In the genomic region with DNA sequence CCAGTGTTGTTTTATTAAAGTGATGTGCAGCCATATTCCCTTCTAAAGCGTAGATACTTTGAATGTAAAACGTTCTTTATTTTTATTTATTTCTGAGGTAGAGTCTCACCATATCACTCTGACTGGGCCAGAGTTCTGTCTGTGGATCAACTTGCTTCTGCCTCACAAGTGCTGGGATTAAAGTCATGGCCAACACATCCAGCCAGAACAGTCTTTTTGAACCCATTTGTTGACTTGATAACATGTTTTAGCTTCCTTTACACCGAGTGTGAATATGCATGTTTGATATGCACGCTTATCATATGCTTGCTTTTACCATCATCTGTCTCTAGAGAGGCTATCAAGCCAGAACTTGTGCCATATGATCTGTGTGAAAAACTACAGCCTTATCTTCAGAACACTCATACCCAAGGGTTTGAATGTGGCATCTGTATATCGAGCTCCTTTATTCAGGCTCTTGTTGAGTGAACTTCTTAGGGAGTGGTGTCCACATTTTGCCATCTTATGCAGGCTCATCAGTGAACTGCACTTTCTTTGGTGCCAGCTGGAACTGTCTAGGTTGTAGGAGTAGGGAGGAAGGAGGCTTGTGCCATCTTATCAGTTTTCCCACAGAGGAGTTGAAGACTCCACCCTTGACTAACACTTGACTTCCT, we compare ENCODE assay signal across 20 mouse cellular contexts. TPM values are rescaled to one million over a fixed set of nuclear protein-coding genes. Genes with fewer than 3 reads are reported as not detected.
DNase-seq lines count a peak whose midpoint lies in the region; ATAC-seq and TF ChIP-seq lines count a peak whose summit lies in the region.
"Had no signal": no experiment of that assay in that cellular context is flagged by ENCODE, and none has a peak within 500 bp of the region (broad histone marks: within the 10 kb centered on the region; RNA-seq: fewer than 3 reads in every experiment).

No protein-coding gene starts in this region.

- no peak for TF ChIP-seq EP300 in stomach, postnatal 0 days (optimal IDR thresholded peaks at IDR 0.05)

- H3K4me2 ChIP-seq in stomach, embryonic 15.5 days = no peak overlapping the region
- H3K4me2 ChIP-seq in stomach, postnatal 0 days (replicated peaks; ENCODE audit: low read depth) = no peak overlapping the region
- H3K4me2 ChIP-seq in liver, embryonic 12.5 days = peak overlapping the region; percentile 88
- H3K4me2 ChIP-seq in myocyte (ENCODE audit: low read depth) = no peak overlapping the region
- no peak overlapping the region for H3K4me2 ChIP-seq in kidney, embryonic 15.5 days

- H3K9me3 ChIP-seq in stomach, embryonic 15.5 days = no peaks in the 10 kb centered on the region
- no peaks in the 10 kb centered on the region for H3K9me3 ChIP-seq in stomach, postnatal 0 days (ENCODE audit: control insufficient read depth, low read length)
- H3K9me3 ChIP-seq in liver, embryonic 12.5 days (replicated peaks) = no peaks in the 10 kb centered on the region
- no peaks in the 10 kb centered on the region for H3K9me3 ChIP-seq in kidney, embryonic 15.5 days (replicated peaks)
- H3K9me3 ChIP-seq: heart, embryonic 10.5 days; limb, embryonic 13.5 days had no signal

- DNase-seq in stomach, postnatal 0 days (ENCODE audit: low spot score) = no peak
- peak; percentile 80 for DNase-seq in c-Kit-positive CD71-positive TER-119-negative erythroid progenitor cells, embryonic 14.5 days (ENCODE audit: low read depth)
- no peak for DNase-seq in cerebellum, adult 18-20 months
- no peak for DNase-seq in layer of hippocampus, postnatal 10 days (ENCODE audit: low spot score in 2 of 2)
- DNase-seq: adrenal gland, postnatal 36 days; cerebellum, postnatal 25 days; forebrain, postnatal 0 days; kidney, adult 18-20 months; kidney, postnatal 14 days; right cerebral cortex, postnatal 25 days; thymus, postnatal 36 days had no signal

- no peak overlapping the region; the same call in 1 of the 2 replicates for H3K27ac ChIP-seq in stomach, embryonic 15.5 days
- H3K27ac ChIP-seq in stomach, postnatal 0 days (replicated peaks) = no peak overlapping the region
- peak overlapping the region; percentile 99 for H3K27ac ChIP-seq in liver, embryonic 12.5 days
- H3K27ac ChIP-seq in kidney, embryonic 15.5 days = no peak overlapping the region
- H3K27ac ChIP-seq: hindbrain, postnatal 0 days; limb, embryonic 13.5 days had no signal

- no peak for TF ChIP-seq CTCF in stomach, postnatal 0 days (IDR thresholded peaks at IDR 0.05; ENCODE audit: low read depth)

- 88% methylated on average over 5 of the region's 5 CpGs for WGBS in stomach, embryonic 15.5 days
- 89% methylated on average over 5 of the region's 5 CpGs for WGBS in stomach, postnatal 0 days
- WGBS in liver, embryonic 12.5 days (ENCODE audit: insufficient replicate concordance) = 38% methylated on average over 5 of the region's 5 CpGs
- WGBS in kidney, embryonic 15.5 days = 88% methylated on average over 5 of the region's 5 CpGs

- no peak overlapping the region for H3K9ac ChIP-seq in stomach, embryonic 15.5 days
- H3K9ac ChIP-seq in stomach, postnatal 0 days (ENCODE audit: low read length) = no peak overlapping the region
- peak overlapping the region; percentile 99 for H3K9ac ChIP-seq in liver, embryonic 12.5 days
- H3K9ac ChIP-seq in kidney, embryonic 15.5 days = no peak overlapping the region

- peaks cover 55% of the 10 kb centered on the region for H3K79me2 ChIP-seq in myocyte (ENCODE audit: control insufficient read depth, insufficient read depth)

- peaks cover 15% of the 10 kb centered on the region; the same call in 1 of the 2 replicates for H3K36me3 ChIP-seq in stomach, embryonic 15.5 days
- H3K36me3 ChIP-seq in stomach, postnatal 0 days (ENCODE audit: control insufficient read depth, insufficient read depth, low read length) = peaks cover 6% of the 10 kb centered on the region
- H3K36me3 ChIP-seq in liver, embryonic 12.5 days = peaks cover 44% of the 10 kb centered on the region
- H3K36me3 ChIP-seq in myocyte (ENCODE audit: control insufficient read depth, insufficient read depth) = peaks cover 20% of the 10 kb centered on the region
- peaks cover 41% of the 10 kb centered on the region for H3K36me3 ChIP-seq in kidney, embryonic 15.5 days

- no peak for TF ChIP-seq POLR2A in myocyte (IDR thresholded peaks at IDR 0.05; ENCODE audit: insufficient read length, low read depth)

- H3ac ChIP-seq in myocyte (ENCODE audit: control insufficient read depth, insufficient read length) = no peak overlapping the region

- peaks cover 13% of the 10 kb centered on the region for H3K4me1 ChIP-seq in stomach, embryonic 15.5 days
- peaks cover 7% of the 10 kb centered on the region; the same call in 1 of the 2 replicates for H3K4me1 ChIP-seq in stomach, postnatal 0 days (replicated peaks; ENCODE audit: control insufficient read depth, insufficient read depth)
- peaks cover 49% of the 10 kb centered on the region for H3K4me1 ChIP-seq in liver, embryonic 12.5 days
- H3K4me1 ChIP-seq in kidney, embryonic 15.5 days = peaks cover 23% of the 10 kb centered on the region

- no peaks in the 10 kb centered on the region for H3K27me3 ChIP-seq in stomach, embryonic 15.5 days (replicated peaks)
- no peaks in the 10 kb centered on the region for H3K27me3 ChIP-seq in stomach, postnatal 0 days (ENCODE audit: control insufficient read depth, insufficient read depth, low read length)
- H3K27me3 ChIP-seq in liver, embryonic 12.5 days (replicated peaks) = no peaks in the 10 kb centered on the region
- H3K27me3 ChIP-seq in myocyte (ENCODE audit: control insufficient read depth, insufficient read depth, insufficient read length) = no peaks in the 10 kb centered on the region
- H3K27me3 ChIP-seq in kidney, embryonic 15.5 days = no peaks in the 10 kb centered on the region
- H3K27me3 ChIP-seq: limb, embryonic 13.5 days; Patski had no signal

- ATAC-seq in stomach, embryonic 15.5 days (ENCODE audit: insufficient read depth, low FRiP score, low read depth) = peak; percentile 50
- no peak for ATAC-seq in stomach, postnatal 0 days (ENCODE audit: low FRiP score, low TSS enrichment)
- ATAC-seq in liver, embryonic 12.5 days = peak; percentile 81
- ATAC-seq in kidney, embryonic 15.5 days (replicated peaks; ENCODE audit: low FRiP score) = no peak
- ATAC-seq: forebrain, postnatal 0 days; hindbrain, postnatal 0 days; Patski had no signal

- no peak overlapping the region for H3K4me3 ChIP-seq in stomach, embryonic 15.5 days (replicated peaks)
- no peak overlapping the region for H3K4me3 ChIP-seq in stomach, postnatal 0 days (ENCODE audit: low read depth, low read length)
- H3K4me3 ChIP-seq in liver, embryonic 12.5 days = peak overlapping the region; percentile 93
- H3K4me3 ChIP-seq in myocyte = peak overlapping the region; percentile 96
- H3K4me3 ChIP-seq in kidney, embryonic 15.5 days (replicated peaks) = no peak overlapping the region

TF ChIP-seq in myocyte, 11 proteins besides CTCF, POLR2A, EP300 and RAD21:
- TF ChIP-seq E2F4 (IDR thresholded peaks at IDR 0.05; ENCODE audit: insufficient read depth) (no peak), SRF (IDR thresholded peaks at IDR 0.05; ENCODE audit: control insufficient read depth, insufficient read length, low read depth) (no peak), USF1 (IDR thresholded peaks at IDR 0.05; ENCODE audit: low read depth) (no peak), TCF12 (IDR thresholded peaks at IDR 0.05; ENCODE audit: insufficient read depth, poor library complexity, severe bottlenecking) (no peak), REST (IDR thresholded peaks at IDR 0.05; ENCODE audit: insufficient read depth, insufficient read length) (no peak), MYOD1 (IDR thresholded peaks at IDR 0.05; ENCODE audit: control insufficient read depth in 1 of 3, insufficient read length in 2 of 3, low read depth in 2 of 3) (no peak), MAX (IDR thresholded peaks at IDR 0.05; ENCODE audit: low read depth) (no peak), CEBPB (IDR thresholded peaks at IDR 0.05; ENCODE audit: insufficient read depth, poor library complexity, severe bottlenecking) (no peak), POLR2AphosphoS2 (IDR thresholded peaks at IDR 0.05; ENCODE audit: insufficient read length, low read depth) (no peak), TCF3 (IDR thresholded peaks at IDR 0.05; ENCODE audit: insufficient read length, low read depth) (no peak), MYOG (IDR thresholded peaks at IDR 0.05; ENCODE audit: control insufficient read depth in 1 of 3, insufficient read depth in 1 of 3, insufficient read length in 2 of 3, low read depth in 2 of 3) (no peak)

RNA-seq across cellular contexts. Expression of a gene that starts 2.2 kb away (rescaled TPM):
- 61.4 TPM in 2 replicates for polyA plus RNA-seq in stomach, embryonic 15.5 days (2015; fragmentation: Nextera tagmentation; extraction: Ambion mirVana)
- 59.6 and 60.7 TPM in 2 replicates for polyA plus RNA-seq in stomach, postnatal 0 days (2015; fragmentation: Nextera tagmentation; extraction: Ambion mirVana)
- polyA plus RNA-seq in liver, embryonic 12.5 days (2016; fragmentation: Nextera tagmentation; extraction: Ambion mirVana) = 102 and 111 TPM in 2 replicates
- 44.9 TPM for polyA plus RNA-seq in myocyte (2012; fragmentation: generic; extraction: Trizol)
- polyA plus RNA-seq in kidney, embryonic 15.5 days (2015; fragmentation: Nextera tagmentation; extraction: Ambion mirVana) = 55.8 TPM in 2 replicates
- 10 to 100 TPM; 62.6 to 63.7 TPM for total RNA-seq in layer of hippocampus, postnatal 10 days (2021)

RNA-seq across cellular contexts. Expression of a gene that starts 2.4 kb away (rescaled TPM):
- polyA plus RNA-seq in stomach, embryonic 15.5 days (2015; fragmentation: Nextera tagmentation; extraction: Ambion mirVana) = 25.2 and 26.8 TPM in 2 replicates
- 7.4 and 9.7 TPM in 2 replicates for polyA plus RNA-seq in stomach, postnatal 0 days (2015; fragmentation: Nextera tagmentation; extraction: Ambion mirVana)
- polyA plus RNA-seq in liver, embryonic 12.5 days (2016; fragmentation: Nextera tagmentation; extraction: Ambion mirVana) = 20.6 and 21.5 TPM in 2 replicates
- polyA plus RNA-seq in myocyte (2012; fragmentation: generic; extraction: Trizol) = 9.3 TPM
- 28.4 and 29.7 TPM in 2 replicates for polyA plus RNA-seq in kidney, embryonic 15.5 days (2015; fragmentation: Nextera tagmentation; extraction: Ambion mirVana)
- total RNA-seq in layer of hippocampus, postnatal 10 days (2021) = 10 to 100 TPM; 58.4 to 61.8 TPM

RNA-seq across cellular contexts. Expression of a gene that starts 12.9 kb away (rescaled TPM):
- 3.8 and 4.3 TPM in 2 replicates for polyA plus RNA-seq in stomach, embryonic 15.5 days (2015; fragmentation: Nextera tagmentation; extraction: Ambion mirVana)
- polyA plus RNA-seq in stomach, postnatal 0 days (2015; fragmentation: Nextera tagmentation; extraction: Ambion mirVana) = 3.0 and 3.6 TPM in 2 replicates
- 4.3 and 4.9 TPM in 2 replicates for polyA plus RNA-seq in liver, embryonic 12.5 days (2016; fragmentation: Nextera tagmentation; extraction: Ambion mirVana)
- 0.22 TPM for polyA plus RNA-seq in myocyte (2012; fragmentation: generic; extraction: Trizol)
- 0.58 and 1.6 TPM in 2 replicates for polyA plus RNA-seq in kidney, embryonic 15.5 days (2015; fragmentation: Nextera tagmentation; extraction: Ambion mirVana)
- under 1 TPM; 0.47 to 0.53 TPM for total RNA-seq in layer of hippocampus, postnatal 10 days (2021)
- polyA plus RNA-seq: midbrain, embryonic 11.5 days had no signal

Comparison
In these comparisons a context has a peak if more than half of its experiments do, and no peak if none do; other contexts are left out.
1. ATAC-seq: peak in stomach, embryonic 15.5 days (single experiment) and liver, embryonic 12.5 days (single experiment); none in stomach, postnatal 0 days (single experiment) and kidney, embryonic 15.5 days (single experiment).
2. H3K4me3 ChIP-seq: peak in liver, embryonic 12.5 days (single experiment) and myocyte (single experiment); none in stomach, embryonic 15.5 days (single experiment), stomach, postnatal 0 days (single experiment) and kidney, embryonic 15.5 days (single experiment).